Mouse (Mus musculus) spleen, postnatal 4 days (tissue): ENCODE measurements around the gene Etl4.

Source experiments
- DNase-seq, 2 experiments: peaks; one replicate each; pipeline ENCODE4 v3.0.0; 2022; ENCODE audit warnings: low spot score in 2 of 2

Etl4 gene

GRCm38 (mm10) chr2:20520636-20521595 is 611.3 kb downstream of the Etl4 start:
- DNase-seq, result no peak

DNA sequence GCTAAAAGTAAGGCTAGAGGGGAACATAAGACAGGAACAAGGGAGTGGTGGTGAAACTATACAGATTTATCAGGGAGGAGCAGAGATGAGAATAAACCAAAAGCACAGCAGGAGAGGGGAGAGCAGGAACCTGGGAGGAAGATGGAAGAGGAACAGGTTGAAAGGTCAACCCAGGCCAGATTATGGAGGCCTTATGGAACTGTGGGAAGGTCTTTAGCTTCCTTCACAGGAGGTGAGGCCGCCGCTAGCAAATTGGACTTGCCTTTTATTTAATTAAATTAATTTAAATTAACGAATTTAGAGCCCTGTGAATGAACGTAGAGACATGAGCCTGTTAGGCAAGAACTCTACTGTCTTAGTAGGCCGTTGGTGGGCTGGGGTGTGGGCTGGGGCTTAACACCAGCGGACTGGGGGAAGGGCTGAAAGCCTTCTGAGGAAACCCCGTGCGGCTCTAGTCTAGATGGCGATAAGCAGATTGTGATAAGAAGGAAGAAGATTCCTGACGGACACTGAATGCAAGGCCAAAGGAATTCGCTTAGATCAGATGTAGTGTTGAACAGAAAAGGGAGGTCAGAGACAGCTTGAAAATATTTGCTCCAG is 612.2 kb downstream of the Etl4 start:
- DNase-seq, result no peak

DNA sequence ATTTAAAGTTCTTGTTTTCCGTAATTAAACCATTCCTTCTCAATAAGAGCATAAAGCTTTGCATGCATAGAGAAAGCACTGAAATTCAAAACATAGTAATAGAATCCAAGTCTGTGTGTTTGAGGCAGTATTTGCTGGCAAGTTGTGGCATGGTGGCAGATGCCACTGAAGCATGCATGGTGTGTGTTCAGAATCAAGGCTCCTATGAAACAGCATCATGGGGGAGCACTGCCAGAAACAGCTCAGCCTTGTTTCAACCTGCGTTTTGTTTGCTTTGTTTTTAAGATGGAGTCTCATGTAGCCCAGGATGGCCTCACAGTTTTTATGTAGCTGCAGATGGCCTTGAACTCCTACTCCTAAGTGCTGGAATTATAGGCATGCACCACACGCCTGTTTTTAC is 614.1 kb downstream of the Etl4 start:
- DNase-seq, result no peak

- no peak for DNase-seq
Observed at GRCm38 (mm10) chr2:20525879-20526593, 616.5 kb downstream of the Etl4 start.

GRCm38 (mm10) chr2:20526856-20527255 is 617.3 kb downstream of the Etl4 start:
- DNase-seq, result no peak

GRCm38 (mm10) chr2:20532623-20533022 is 623.0 kb downstream of the Etl4 start:
- DNase-seq, result no peak

GRCm38 (mm10) chr2:20537785-20538184 is 628.2 kb downstream of the Etl4 start:
- no peak for DNase-seq

DNA sequence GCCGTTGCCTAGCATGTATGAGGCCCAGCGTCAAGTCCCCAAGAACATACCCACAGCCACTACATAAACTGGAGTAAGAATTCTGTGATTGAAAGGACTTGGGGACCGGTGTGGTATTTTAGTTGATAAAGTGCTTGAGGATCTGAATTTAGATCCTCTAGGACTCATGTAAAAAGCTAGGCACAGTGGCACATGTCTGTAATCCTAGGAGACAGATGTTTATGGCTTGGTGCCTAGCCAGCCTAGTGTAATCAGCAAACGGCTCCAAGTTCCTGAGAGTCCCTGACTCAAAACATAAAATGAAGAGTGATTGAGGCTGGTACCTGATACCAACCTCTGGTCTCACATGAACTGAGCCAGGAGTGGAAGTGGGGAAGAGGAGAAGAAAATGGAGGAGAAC is 629.3 kb downstream of the Etl4 start:
- no peak for DNase-seq

GRCm38 (mm10) chr2:20541261-20541660 is 631.7 kb downstream of the Etl4 start:
- DNase-seq, result no peak

DNA sequence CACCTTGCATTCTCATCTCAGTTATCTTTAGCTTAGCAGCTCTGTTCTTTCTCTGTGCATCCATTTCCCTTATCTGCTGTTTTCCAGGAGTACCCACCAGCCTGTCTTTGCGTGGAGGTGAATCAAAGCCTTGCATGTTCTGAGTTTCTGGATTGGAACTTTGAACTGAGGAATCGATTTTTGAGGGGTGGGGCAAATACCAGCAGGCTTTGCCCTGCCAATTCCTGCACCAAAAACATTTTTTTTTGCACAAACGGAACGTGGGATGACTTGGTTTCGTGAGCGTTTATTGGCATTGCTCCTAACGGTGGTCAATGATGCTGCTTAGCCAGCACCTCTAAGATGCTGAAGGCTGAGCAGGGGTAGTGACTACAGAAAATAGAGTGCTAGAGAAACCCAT is 632.7 kb downstream of the Etl4 start:
- DNase-seq, result no peak

- no peak for DNase-seq
Observed at GRCm38 (mm10) chr2:20545624-20546023, 636.0 kb downstream of the Etl4 start.

DNA sequence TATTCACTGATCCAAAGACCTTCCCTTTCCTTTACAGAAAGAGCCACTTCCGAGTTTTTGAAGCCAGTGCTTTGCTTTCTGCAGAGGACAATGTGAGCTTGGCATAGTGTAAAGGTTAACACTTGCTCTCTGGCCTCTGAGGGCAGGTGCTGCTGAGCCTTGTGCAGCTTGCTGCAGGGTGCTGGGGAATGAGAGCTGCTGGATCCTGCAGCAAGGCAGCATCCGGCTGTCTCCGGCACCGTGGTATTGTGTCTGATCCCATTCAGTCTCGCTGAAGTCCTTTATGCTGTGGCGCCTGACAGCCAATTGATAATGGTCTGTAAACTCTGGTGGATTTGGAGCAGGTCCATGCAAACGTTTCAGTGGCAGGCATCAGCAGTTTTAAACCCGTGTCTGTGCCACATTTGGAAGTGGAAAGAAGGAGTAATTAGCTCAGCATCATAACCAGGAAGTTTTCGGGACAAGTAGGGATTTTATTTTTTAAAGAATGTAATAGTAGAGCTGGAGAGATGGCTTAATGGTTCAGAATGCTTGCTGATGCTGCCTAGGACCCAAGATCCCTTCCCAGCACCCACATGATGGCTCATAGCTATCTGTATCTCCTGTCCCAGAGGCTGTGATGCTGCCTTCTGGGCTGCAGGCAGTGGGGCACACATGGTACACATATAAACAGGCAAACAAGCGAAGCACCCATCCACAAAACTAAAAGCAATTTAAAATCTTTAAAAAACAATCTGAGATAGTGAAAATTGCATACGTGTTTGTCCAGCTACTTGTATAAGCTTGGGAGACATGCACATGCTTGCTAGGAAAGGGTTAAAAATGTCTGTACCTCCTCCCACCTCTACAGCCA is 637.1 kb downstream of the Etl4 start:
- no peak for DNase-seq

DNA sequence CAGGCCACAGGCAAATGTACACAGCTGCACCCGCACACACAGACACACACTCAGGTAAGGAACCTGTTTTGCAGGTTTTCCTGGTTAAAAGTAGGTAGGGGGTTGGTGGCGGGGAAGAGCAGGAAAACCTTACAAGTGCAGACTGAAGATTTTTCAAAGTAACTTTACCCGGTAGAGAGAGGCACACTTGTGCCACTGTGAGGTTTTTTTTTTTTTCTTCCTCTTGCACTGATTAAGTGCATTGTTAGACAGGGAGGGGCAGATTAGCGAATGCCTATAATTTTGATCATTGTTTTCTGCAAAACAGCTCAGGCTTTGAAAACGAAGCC is 637.7 kb downstream of the Etl4 start:
- no peak for DNase-seq

DNA sequence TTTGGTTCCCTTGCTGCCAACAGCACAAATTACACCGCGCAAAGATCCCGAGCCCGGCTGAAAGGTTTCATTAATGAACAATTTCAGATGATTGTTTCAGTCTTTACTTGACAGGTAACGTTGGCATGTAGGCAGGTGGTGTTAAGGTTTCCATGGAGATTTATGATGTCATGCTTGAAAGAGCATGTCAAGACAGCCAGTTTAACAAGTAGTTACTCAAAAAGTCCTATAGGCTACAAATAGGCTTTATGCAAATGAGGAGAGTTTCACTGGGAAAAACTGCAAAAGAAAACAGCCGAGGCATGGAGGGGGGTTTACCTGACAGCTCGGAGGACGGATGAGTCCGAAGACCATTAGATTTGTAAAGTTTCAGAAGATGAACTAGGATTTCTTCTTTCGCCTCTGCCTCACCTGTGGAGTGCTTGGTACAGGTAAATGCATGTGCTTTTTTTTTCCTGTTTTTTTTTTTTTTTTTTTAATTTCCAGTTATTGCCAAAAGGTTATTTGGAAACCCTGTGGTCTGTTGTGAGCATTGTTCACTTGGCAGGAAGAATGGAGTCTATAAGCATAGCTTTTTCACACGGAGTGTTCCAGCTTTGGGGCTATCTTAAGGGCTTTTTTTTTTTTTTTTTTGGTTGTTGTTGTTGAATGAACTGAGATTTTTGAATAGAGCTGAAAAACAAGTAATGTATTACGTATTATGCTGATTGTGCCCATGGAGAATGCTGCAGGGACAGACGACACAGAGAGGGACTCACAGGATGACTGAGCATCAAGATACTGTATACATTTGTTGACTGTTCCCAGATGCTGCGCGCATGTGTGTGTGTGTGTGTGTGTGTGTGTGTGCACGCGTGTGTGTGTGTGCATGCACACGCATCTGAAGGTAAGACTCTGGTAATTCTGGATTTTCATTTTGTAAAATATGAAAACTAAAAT is 638.4 kb downstream of the Etl4 start:
- DNase-seq, result no peak

GRCm38 (mm10) chr2:20549065-20549464 is 639.5 kb downstream of the Etl4 start:
- DNase-seq, result no peak

GRCm38 (mm10) chr2:20549996-20550395 is 640.4 kb downstream of the Etl4 start:
- DNase-seq, result no peak

- DNase-seq, result no peak
Observed at GRCm38 (mm10) chr2:20555706-20556105, 646.1 kb downstream of the Etl4 start.

GRCm38 (mm10) chr2:20559083-20559482 is 649.5 kb downstream of the Etl4 start:
- DNase-seq, result no peak

GRCm38 (mm10) chr2:20559723-20560122 is 650.1 kb downstream of the Etl4 start:
- no peak for DNase-seq

GRCm38 (mm10) chr2:20560581-20560980 is 651.0 kb downstream of the Etl4 start:
- no peak for DNase-seq

DNA sequence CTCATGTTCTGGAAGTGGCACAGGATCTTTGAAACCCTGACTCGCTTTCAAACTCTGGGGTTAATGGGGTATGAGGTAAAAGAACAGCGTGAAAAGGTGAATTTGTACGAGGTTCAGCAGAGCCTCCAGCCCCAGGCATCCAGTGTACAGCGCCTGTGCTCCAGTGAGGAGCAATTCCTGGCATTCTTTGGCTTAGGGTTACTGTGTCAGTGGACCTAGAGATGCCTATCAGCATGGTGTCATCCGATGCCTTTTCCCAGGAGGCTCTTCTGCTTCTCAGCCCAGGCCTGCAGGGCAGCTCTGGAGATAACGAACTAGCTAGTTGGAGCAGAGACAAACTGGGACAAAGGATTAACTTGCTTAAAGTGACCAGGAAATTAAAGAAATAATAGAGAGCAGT is 653.5 kb downstream of the Etl4 start:
- no peak for DNase-seq
